Mouse (Mus musculus) testis, adult 10 weeks (tissue): ENCODE data around the gene Tigd3. TPM values are rescaled to one million over a fixed set of nuclear protein-coding genes. Genes with fewer than 3 reads are reported as not detected.

ENCODE experiments used
- polyA plus RNA-seq: library from polyadenylated mRNA; stranded (reverse); fragments of 350-450 nt; fragmentation: Illumina TruSeq; extraction: RNeasy Lipid Tissue Mini Kit (QIAGEN cat#74804); gene quantifications from one replicate; pipeline ENCODE4 v1.2.3, GENCODE M21; 2014; ENCODE audit warnings: low read depth, low replicate concordance

Gene Tigd3
- 0.38 TPM for polyA plus RNA-seq

GRCm38 (mm10) chr19:5894002-5894678 is at the start of gene Tigd3:
TSS of gene Tigd3 (minus strand) at chr19:5894149.

GRCm38 (mm10) chr19:5924713-5925093 is 30.8 kb upstream of the Tigd3 start, which contains the start of gene Cdc42ep2:
TSS of gene Cdc42ep2 (minus strand) at chr19:5924816.

GRCm38 (mm10) chr19:5913007-5913719 is 19.2 kb upstream of the Tigd3 start, which contains the start of gene Dpf2:
TSS of gene Dpf2 (minus strand) at chr19:5913010.

GRCm38 (mm10) chr19:5877618-5878361 is 16.2 kb downstream of the Tigd3 start, which contains the start of gene Slc25a45:
TSS of gene Slc25a45 (plus strand) at chr19:5877808.

GRCm38 (mm10) chr19:5874969-5875480 is 18.9 kb downstream of the Tigd3 start, which contains the start of gene Frmd8:
TSS of gene Frmd8 (minus strand) at chr19:5875274.

Other genes starting within 250 kb of the Tigd3 start
- 0.07 TPM for gene Sipa1, start 230.4 kb downstream of the Tigd3 start, polyA plus RNA-seq
- 2.6 TPM for gene Map3k11, start 205.4 kb downstream of the Tigd3 start, polyA plus RNA-seq
- 0.55 TPM for gene Pcnx3, start 205.2 kb downstream of the Tigd3 start, polyA plus RNA-seq
- gene Kcnk7, start 189.8 kb downstream of the Tigd3 start, polyA plus RNA-seq: not detected
- 3.6 TPM for gene Ehbp1l1, start 167.8 kb downstream of the Tigd3 start, polyA plus RNA-seq
- gene Fam89b, start 164.5 kb downstream of the Tigd3 start, polyA plus RNA-seq: 4.0 TPM
- gene Ltbp3, start 153.2 kb downstream of the Tigd3 start, polyA plus RNA-seq: 0.53 TPM
- 0.52 TPM for gene Scyl1, start 122.7 kb downstream of the Tigd3 start, polyA plus RNA-seq
- gene Frmd8, start 18.9 kb downstream of the Tigd3 start, polyA plus RNA-seq: 3.8 TPM
- 2.8 TPM for gene Slc25a45, start 16.3 kb downstream of the Tigd3 start, polyA plus RNA-seq
- 9.0 TPM for gene Dpf2, start 18.9 kb upstream of the Tigd3 start, polyA plus RNA-seq
- gene Cdc42ep2, start 30.7 kb upstream of the Tigd3 start, polyA plus RNA-seq: 0.11 TPM
- 7.6 TPM for gene Pola2, start 70.1 kb upstream of the Tigd3 start, polyA plus RNA-seq
- not detected for gene Slc22a20, start 92.0 kb upstream of the Tigd3 start, polyA plus RNA-seq
- 0.24 TPM for gene Capn1, start 121.7 kb upstream of the Tigd3 start, polyA plus RNA-seq
- gene Syvn1, start 152.4 kb upstream of the Tigd3 start, polyA plus RNA-seq: 1.3 TPM
- 9.4 TPM for gene Mrpl49, start 163.6 kb upstream of the Tigd3 start, polyA plus RNA-seq
- gene Fau, start 163.7 kb upstream of the Tigd3 start, polyA plus RNA-seq: 25.7 TPM
- 0.66 TPM for gene Znhit2, start 167.0 kb upstream of the Tigd3 start, polyA plus RNA-seq
- 1.6 TPM for gene Tm7sf2, start 174.2 kb upstream of the Tigd3 start, polyA plus RNA-seq
- gene Vps51, start 183.1 kb upstream of the Tigd3 start, polyA plus RNA-seq: 8.3 TPM
- 14.1 TPM for gene Tmem262, start 185.9 kb upstream of the Tigd3 start, polyA plus RNA-seq
- gene Gm28374, start 188.1 kb upstream of the Tigd3 start, polyA plus RNA-seq: not detected
- 1.3 TPM for gene Zfpl1, start 190.8 kb upstream of the Tigd3 start, polyA plus RNA-seq
- gene Cdca5, start 190.8 kb upstream of the Tigd3 start, polyA plus RNA-seq: 10.9 TPM
- gene AC131692.1, start 200.3 kb upstream of the Tigd3 start, polyA plus RNA-seq: 56.3 TPM
- gene Naaladl1, start 211.6 kb upstream of the Tigd3 start, polyA plus RNA-seq: 0.13 TPM
- 1.2 TPM for gene Sac3d1, start 224.5 kb upstream of the Tigd3 start, polyA plus RNA-seq
- gene Snx15, start 234.2 kb upstream of the Tigd3 start, polyA plus RNA-seq: 2.1 TPM
- gene Batf2, start 246.8 kb upstream of the Tigd3 start, polyA plus RNA-seq: not detected
- gene Arl2, start 247.4 kb upstream of the Tigd3 start, polyA plus RNA-seq: 2.2 TPM